Mouse (Mus musculus): ENCODE measurements at regions not wholly inside any gene's neighbourhood (a gene's known extent, or its start where the extent isn't known, plus 50 kb on each side); places are given as distances from the start of the nearest gene placed in this dataset.

- Histone ChIP-seq H3K27ac (no peak overlapping the region), H3K9me3 (replicated peaks) (no peaks in the 10 kb centered on the region), H3K9ac (no peak overlapping the region), H3K4me3 (no peak overlapping the region), H3K4me1 (replicated peaks) (no peaks in the 10 kb centered on the region), H3K4me2 (no peak overlapping the region), H3K27me3 (no peaks in the 10 kb centered on the region), H3K36me3 (no peaks in the 10 kb centered on the region)
- WGBS, result 79% methylated on average over 5 of the region's 5 CpGs
- no peak for ATAC-seq (replicated peaks; ENCODE audit: insufficient number of reproducible peaks, insufficient read depth, low FRiP score, low read depth)
Observed at GRCm38 (mm10) chr9:113455577-113455976, 252.5 kb downstream of the Pdcd6ip start.

- Histone ChIP-seq H3K9ac (no peak overlapping the region), H3K4me1 (replicated peaks) (no peaks in the 10 kb centered on the region), H3K4me3 (no peak overlapping the region), H3K9me3 (replicated peaks) (no peaks in the 10 kb centered on the region), H3K27me3 (no peaks in the 10 kb centered on the region), H3K27ac (no peak overlapping the region), H3K36me3 (no peaks in the 10 kb centered on the region), H3K4me2 (no peak overlapping the region)
- WGBS, result 69% methylated on average over 3 of the region's 3 CpGs
- no peak for ATAC-seq (replicated peaks; ENCODE audit: insufficient number of reproducible peaks, insufficient read depth, low FRiP score, low read depth)
Observed at GRCm38 (mm10) chr9:113453231-113453630, 254.8 kb downstream of the Pdcd6ip start.

- 6% methylated on average over 21 of the region's 21 CpGs for WGBS
- H3K36me3 ChIP-seq, result no peaks in the 10 kb centered on the region
- peaks cover 9% of the 10 kb centered on the region; the same call in 1 of the 2 replicates for H3K27me3 ChIP-seq
- H3K9me3 ChIP-seq (replicated peaks), result no peaks in the 10 kb centered on the region
- 0 out of 2 replicates have a peak, but pooled peaks cover 3% of the 10 kb centered on the region for H3K4me1 ChIP-seq (replicated peaks)
- H3K4me2 ChIP-seq, result peak overlapping the region; percentile 67
- ATAC-seq (replicated peaks; ENCODE audit: insufficient number of reproducible peaks, insufficient read depth, low FRiP score, low read depth), result no peak
- H3K27ac ChIP-seq, result no peak overlapping the region
- H3K9ac ChIP-seq, result peak overlapping the region; percentile 34; the same call in 1 of the 2 replicates
- H3K4me3 ChIP-seq, result peak overlapping the region; percentile 52
Observed at GRCm38 (mm10) chr9:113441770-113442411, 266.2 kb downstream of the Pdcd6ip start.

- Histone ChIP-seq H3K9ac (no peak overlapping the region), H3K4me1 (replicated peaks) (0 out of 2 replicates have a peak, but pooled peaks cover 3% of the 10 kb centered on the region), H3K27me3 (peaks cover 9% of the 10 kb centered on the region; the same call in 1 of the 2 replicates), H3K27ac (no peak overlapping the region), H3K4me2 (no peak overlapping the region), H3K9me3 (replicated peaks) (no peaks in the 10 kb centered on the region), H3K36me3 (no peaks in the 10 kb centered on the region), H3K4me3 (no peak overlapping the region)
- ATAC-seq (replicated peaks; ENCODE audit: insufficient number of reproducible peaks, insufficient read depth, low FRiP score, low read depth), result no peak
- WGBS, result 72% methylated on average over 7 of the region's 7 CpGs
Observed at GRCm38 (mm10) chr9:113438394-113438793, 269.7 kb downstream of the Pdcd6ip start.

GRCm38 (mm10) chr9:113435921-113436320 lies 272.1 kb downstream of the Pdcd6ip start:
- H3K27ac ChIP-seq, result no peak overlapping the region
- H3K27me3 ChIP-seq, result no peaks in the 10 kb centered on the region
- H3K4me2 ChIP-seq, result no peak overlapping the region
- no peak for ATAC-seq (replicated peaks; ENCODE audit: insufficient number of reproducible peaks, insufficient read depth, low FRiP score, low read depth)
- no peaks in the 10 kb centered on the region for H3K9me3 ChIP-seq (replicated peaks)
- H3K9ac ChIP-seq, result no peak overlapping the region
- H3K36me3 ChIP-seq, result no peaks in the 10 kb centered on the region
- no peaks in the 10 kb centered on the region for H3K4me1 ChIP-seq (replicated peaks)
- no peak overlapping the region for H3K4me3 ChIP-seq

GRCm38 (mm10) chr9:113433424-113433823 lies 274.6 kb downstream of the Pdcd6ip start:
- H3K27me3 ChIP-seq, result no peaks in the 10 kb centered on the region
- H3K4me2 ChIP-seq, result no peak overlapping the region
- no peak for ATAC-seq (replicated peaks; ENCODE audit: insufficient number of reproducible peaks, insufficient read depth, low FRiP score, low read depth)
- H3K36me3 ChIP-seq, result no peaks in the 10 kb centered on the region
- no peak overlapping the region for H3K4me3 ChIP-seq
- H3K9me3 ChIP-seq (replicated peaks), result no peaks in the 10 kb centered on the region
- no peak overlapping the region for H3K27ac ChIP-seq
- 66% methylated on average over 4 of the region's 4 CpGs for WGBS
- H3K9ac ChIP-seq, result no peak overlapping the region
- no peaks in the 10 kb centered on the region for H3K4me1 ChIP-seq (replicated peaks)

- Histone ChIP-seq H3K4me2 (no peak overlapping the region), H3K9me3 (replicated peaks) (no peaks in the 10 kb centered on the region), H3K4me3 (no peak overlapping the region), H3K36me3 (no peaks in the 10 kb centered on the region), H3K27me3 (no peaks in the 10 kb centered on the region), H3K9ac (no peak overlapping the region), H3K27ac (no peak overlapping the region), H3K4me1 (replicated peaks) (no peaks in the 10 kb centered on the region)
- no peak for ATAC-seq (replicated peaks; ENCODE audit: insufficient number of reproducible peaks, insufficient read depth, low FRiP score, low read depth)
- WGBS, result 79% methylated on average over 9 of the region's 9 CpGs
Observed at GRCm38 (mm10) chr9:113432601-113433179, 275.4 kb downstream of the Pdcd6ip start.

GRCm38 (mm10) chr9:113430411-113430810 lies 277.6 kb downstream of the Pdcd6ip start:
- WGBS, result 78% methylated on average over 4 of the region's 4 CpGs
- ATAC-seq (replicated peaks; ENCODE audit: insufficient number of reproducible peaks, insufficient read depth, low FRiP score, low read depth), result no peak

GRCm38 (mm10) chr9:113427281-113427680 lies 280.8 kb downstream of the Pdcd6ip start:
- Histone ChIP-seq H3K27ac (no peak overlapping the region), H3K4me1 (replicated peaks) (no peaks in the 10 kb centered on the region), H3K36me3 (no peaks in the 10 kb centered on the region), H3K9me3 (replicated peaks) (no peaks in the 10 kb centered on the region), H3K4me3 (no peak overlapping the region), H3K9ac (no peak overlapping the region), H3K27me3 (no peaks in the 10 kb centered on the region), H3K4me2 (no peak overlapping the region)
- no peak for ATAC-seq (replicated peaks; ENCODE audit: insufficient number of reproducible peaks, insufficient read depth, low FRiP score, low read depth)
- WGBS, result 74% methylated on average over 4 of the region's 4 CpGs

More at GRCm38 (mm10) chr9:113430411-113430810, 277.6 kb downstream of the Pdcd6ip start:
- Histone ChIP-seq H3K4me3 (no peak overlapping the region), H3K4me2 (no peak overlapping the region), H3K9me3 (replicated peaks) (no peaks in the 10 kb centered on the region), H3K9ac (no peak overlapping the region), H3K27me3 (no peaks in the 10 kb centered on the region), H3K27ac (no peak overlapping the region), H3K36me3 (no peaks in the 10 kb centered on the region), H3K4me1 (replicated peaks) (no peaks in the 10 kb centered on the region)

GRCm38 (mm10) chr9:113426324-113426723 lies 281.7 kb downstream of the Pdcd6ip start:
- no peak overlapping the region for H3K4me3 ChIP-seq
- no peaks in the 10 kb centered on the region for H3K36me3 ChIP-seq
- H3K27ac ChIP-seq, result no peak overlapping the region
- no peaks in the 10 kb centered on the region for H3K4me1 ChIP-seq (replicated peaks)
- no peak for ATAC-seq (replicated peaks; ENCODE audit: insufficient number of reproducible peaks, insufficient read depth, low FRiP score, low read depth)
- WGBS, result 85% methylated on average over 15 of the region's 15 CpGs
- no peaks in the 10 kb centered on the region for H3K27me3 ChIP-seq
- no peak overlapping the region for H3K4me2 ChIP-seq
- H3K9me3 ChIP-seq (replicated peaks), result no peaks in the 10 kb centered on the region
- no peak overlapping the region for H3K9ac ChIP-seq

- Histone ChIP-seq H3K4me1 (replicated peaks) (no peaks in the 10 kb centered on the region), H3K36me3 (no peaks in the 10 kb centered on the region), H3K27me3 (no peaks in the 10 kb centered on the region), H3K4me2 (no peak overlapping the region), H3K27ac (no peak overlapping the region), H3K9me3 (replicated peaks) (no peaks in the 10 kb centered on the region), H3K9ac (no peak overlapping the region), H3K4me3 (no peak overlapping the region)
- no peak for ATAC-seq (replicated peaks; ENCODE audit: insufficient number of reproducible peaks, insufficient read depth, low FRiP score, low read depth)
Observed at GRCm38 (mm10) chr9:113421645-113422044, 286.4 kb downstream of the Pdcd6ip start.

- Histone ChIP-seq H3K36me3 (no peaks in the 10 kb centered on the region), H3K4me2 (no peak overlapping the region), H3K9ac (no peak overlapping the region), H3K4me3 (no peak overlapping the region), H3K9me3 (replicated peaks) (no peaks in the 10 kb centered on the region), H3K4me1 (replicated peaks) (no peaks in the 10 kb centered on the region), H3K27ac (no peak overlapping the region), H3K27me3 (no peaks in the 10 kb centered on the region)
- no peak for ATAC-seq (replicated peaks; ENCODE audit: insufficient number of reproducible peaks, insufficient read depth, low FRiP score, low read depth)
- 92% methylated on average over 7 of the region's 7 CpGs for WGBS
Observed at GRCm38 (mm10) chr9:113421121-113421520, 286.9 kb downstream of the Pdcd6ip start.
